Mouse (Mus musculus) small intestine, adult 2 months (tissue): Measurements from ENCODE around the gene Ece1.
A peak's percentile ranks its signal among the peaks of the same experiment; 100 is the strongest.

Experiments used
- CTCF ChIP-seq: fragments of 200-500 bp; IDR thresholded peaks from 2 replicates; pipeline ENCODE4 v1.5.1; 2012; ENCODE audit warnings: low read depth, mild to moderate bottlenecking, control low read depth, inconsistent platforms, low read length, moderate library complexity, mixed read lengths; ENCODE audit not compliant: insufficient replicate concordance, insufficient read length; ENCODE audit errors: extremely low read depth
- POLR2A ChIP-seq: fragments of 200-500 bp; IDR thresholded peaks from 2 replicates; pipeline ENCODE4 v1.6.1; 2012; ENCODE audit warnings: low read depth, mild to moderate bottlenecking, control low read depth, inconsistent platforms, low read length, moderate library complexity

DNA sequence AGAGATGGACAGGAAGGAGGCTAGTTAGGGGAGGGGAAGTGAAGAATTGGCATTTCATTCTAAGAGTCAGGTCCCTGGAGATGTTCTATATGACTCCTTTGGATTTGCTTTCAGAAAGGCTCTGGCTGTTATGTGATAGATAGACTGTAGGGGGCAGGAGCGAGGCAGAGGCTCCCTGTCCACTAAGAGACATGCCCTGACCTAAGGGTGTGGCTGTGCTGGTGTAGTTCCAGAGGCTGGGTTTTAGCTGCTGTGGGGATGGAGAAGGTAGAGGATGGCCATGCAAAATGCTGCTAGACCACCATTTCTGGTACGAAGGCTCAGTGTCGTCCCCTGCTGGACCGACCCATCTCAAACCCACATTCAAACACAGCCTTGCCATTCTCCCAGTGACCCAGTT is 8.9 kb downstream of the Ece1 start:
- TF ChIP-seq CTCF (peak; percentile 71; the same call in 1 of the 2 replicates), POLR2A (no peak)
